Mouse (Mus musculus) stomach, postnatal 0 days (tissue): ENCODE data around the gene Naxd. TPM values are rescaled to one million over a fixed set of nuclear protein-coding genes. Genes with fewer than 3 reads are reported as not detected.

Source experiments
- ATAC-seq: fragments of 200-750 bp; cut with Nextera tagmentation; 2 replicates; pipeline ENCODE4 v1.8.0; 2017; ENCODE audit not compliant: low FRiP score, low TSS enrichment
- DNase-seq: peaks from one replicate; pipeline ENCODE4 v3.0.0-alpha.2; 2016; ENCODE audit warnings: low spot score
- H3K27ac ChIP-seq: fragments of 300-500 bp; sonication (generic); replicated peaks from 2 replicates; pipeline ENCODE4 v1.5.1; 2014; ENCODE audit warnings: mild to moderate bottlenecking, control low read depth
- H3K27me3 ChIP-seq: fragments of 300-500 bp; sonication (generic); 2 replicates; pipeline ENCODE4 v1.6.1; 2014; ENCODE audit warnings: low read length; ENCODE audit not compliant: control insufficient read depth, insufficient read depth
- H3K36me3 ChIP-seq: fragments of 300-500 bp; sonication (generic); 2 replicates; pipeline ENCODE4 v1.6.1; 2014; ENCODE audit warnings: low read length, mixed read lengths; ENCODE audit not compliant: control insufficient read depth, insufficient read depth
- H3K4me1 ChIP-seq: fragments of 300-500 bp; sonication (generic); replicated peaks from 2 replicates; pipeline ENCODE4 v1.6.1; 2014; ENCODE audit warnings: antibody characterized with exemption; ENCODE audit not compliant: control insufficient read depth, insufficient read depth
- H3K4me2 ChIP-seq: fragments of 300-500 bp; sonication (generic); replicated peaks from 2 replicates; pipeline ENCODE4 v1.6.1; 2014; ENCODE audit warnings: low read depth, mild to moderate bottlenecking, control low read depth, moderate library complexity
- H3K4me3 ChIP-seq: fragments of 300-500 bp; sonication (generic); 2 replicates; pipeline ENCODE4 v1.5.1; 2014; ENCODE audit warnings: low read depth, low read length, control low read depth
- H3K9ac ChIP-seq: fragments of 300-500 bp; sonication (generic); 2 replicates; pipeline ENCODE4 v1.6.1; 2014; ENCODE audit warnings: mild to moderate bottlenecking, low read length, control low read depth, mixed read lengths
- H3K9me3 ChIP-seq: fragments of 300-500 bp; sonication (generic); 2 replicates; pipeline ENCODE4 v1.6.1; 2016; ENCODE audit warnings: low read length; ENCODE audit not compliant: control insufficient read depth
- CTCF ChIP-seq: IDR thresholded peaks from 2 replicates; pipeline ENCODE4 v1.5.1; 2016; ENCODE audit warnings: antibody characterized with exemption, low read depth, mild to moderate bottlenecking, moderate library complexity
- EP300 ChIP-seq: optimal IDR thresholded peaks from 2 replicates; pipeline ENCODE3; 2016; ENCODE audit warnings: antibody characterized with exemption
- WGBS: fragments of 180-500 bp; shearing (Covaris S2); extraction: QIAGEN DNeasy Blood & Tissue Kit; methylation state at CpG from one replicate; pipeline ENCODE4 v1.1.7; 2014; 5-methylcytosine and 5-hydroxymethylcytosine counted together
- polyA plus RNA-seq: library from polyadenylated mRNA; unstranded; fragments of >200 nt; fragmentation: Nextera tagmentation; extraction: Ambion mirVana; gene quantifications from 2 replicates; pipeline ENCODE4 v1.2.1, GENCODE M21; 2015

The Naxd gene
- polyA plus RNA-seq, 1 experiment from 2014 or later = 79.1 TPM

- H3K4me3 ChIP-seq = peak overlapping the region; percentile 59
- peak overlapping the region; percentile 98 for H3K4me2 ChIP-seq
- no peaks in the 10 kb centered on the region for H3K27me3 ChIP-seq
- ATAC-seq (peak; percentile 24; the same call in 1 of the 2 replicates), DNase-seq (peak; percentile 60)
- peak overlapping the region; percentile 27; the same call in 1 of the 2 replicates for H3K9ac ChIP-seq
- H3K9me3 ChIP-seq = no peaks in the 10 kb centered on the region
- 12% methylated on average over 24 of the region's 24 CpGs for WGBS
- no peak for TF ChIP-seq EP300
- no peak for TF ChIP-seq CTCF
- peak overlapping the region; percentile 78 for H3K27ac ChIP-seq
- H3K4me1 ChIP-seq = no peaks in the 10 kb centered on the region
- H3K36me3 ChIP-seq = no peaks in the 10 kb centered on the region
Observed at GRCm38 (mm10) chr8:11476338-11477177, 20.7 kb upstream of the Naxd start.

GRCm38 (mm10) chr8:11477178-11477553 lies 20.1 kb upstream of the Naxd start:
- Histone ChIP-seq H3K4me3 (peak overlapping the region; percentile 59), H3K27me3 (no peaks in the 10 kb centered on the region), H3K36me3 (no peaks in the 10 kb centered on the region), H3K4me1 (no peaks in the 10 kb centered on the region), H3K9ac (peak overlapping the region; percentile 27; the same call in 1 of the 2 replicates), H3K4me2 (peak overlapping the region; percentile 98), H3K9me3 (no peaks in the 10 kb centered on the region), H3K27ac (peak overlapping the region; percentile 78)
- TF ChIP-seq EP300 (no peak), CTCF (no peak)
- 20% methylated on average over 9 of the region's 9 CpGs for WGBS
- DNase-seq (no peak), ATAC-seq (no peak)

GRCm38 (mm10) chr8:11477811-11478761 lies 19.2 kb upstream of the Naxd start, which contains the start of gene Rab20:
Rab20 (minus strand) TSS chr8:11478710.
- peak within 1 kb of the TSS; percentile 59 for H3K4me3 ChIP-seq
- H3K36me3 ChIP-seq = no peaks in the 10 kb centered on the region
- no peaks in the 10 kb centered on the region for H3K4me1 ChIP-seq
- H3K27ac ChIP-seq = peak within 1 kb of the TSS; percentile 83
- ATAC-seq (peak; percentile 77), DNase-seq (peak; percentile 86)
- under 1% methylated on average over 69 of the region's 69 CpGs for WGBS
- H3K9ac ChIP-seq = peak within 1 kb of the TSS; percentile 65
- TF ChIP-seq EP300 (no peak), CTCF (no peak)
- H3K4me2 ChIP-seq = peak within 1 kb of the TSS; percentile 98
- H3K27me3 ChIP-seq = no peaks in the 10 kb centered on the region
- H3K9me3 ChIP-seq = no peaks in the 10 kb centered on the region

GRCm38 (mm10) chr8:11478807-11479527 lies 18.3 kb upstream of the Naxd start:
- TF ChIP-seq CTCF (no peak), EP300 (no peak)

GRCm38 (mm10) chr8:11479591-11479990 lies 17.7 kb upstream of the Naxd start:
- H3K27me3 ChIP-seq = no peaks in the 10 kb centered on the region
- no peaks in the 10 kb centered on the region for H3K4me1 ChIP-seq
- no peaks in the 10 kb centered on the region for H3K36me3 ChIP-seq
- H3K4me3 ChIP-seq = no peak overlapping the region
- DNase-seq = no peak
- TF ChIP-seq CTCF (no peak), EP300 (no peak)
- no peaks in the 10 kb centered on the region for H3K9me3 ChIP-seq
- H3K9ac ChIP-seq = no peak overlapping the region
- H3K4me2 ChIP-seq = no peak overlapping the region
- H3K27ac ChIP-seq = no peak overlapping the region
- 32% methylated on average over 14 of the region's 14 CpGs for WGBS
- ATAC-seq = no peak

More at GRCm38 (mm10) chr8:11478807-11479527, 18.3 kb upstream of the Naxd start:
- H3K9ac ChIP-seq = no peak overlapping the region
- H3K4me3 ChIP-seq = peak overlapping the region; percentile 59
- no peaks in the 10 kb centered on the region for H3K36me3 ChIP-seq
- no peaks in the 10 kb centered on the region for H3K9me3 ChIP-seq
- WGBS = 8% methylated on average over 22 of the region's 23 CpGs
- H3K4me1 ChIP-seq = no peaks in the 10 kb centered on the region
- no peak overlapping the region for H3K27ac ChIP-seq
- H3K27me3 ChIP-seq = no peaks in the 10 kb centered on the region
- H3K4me2 ChIP-seq = peak overlapping the region; percentile 98
- ATAC-seq (peak; percentile 19), DNase-seq (no peak)
